ENCODE assay signal across 19 mouse cellular contexts in the genomic region with DNA sequence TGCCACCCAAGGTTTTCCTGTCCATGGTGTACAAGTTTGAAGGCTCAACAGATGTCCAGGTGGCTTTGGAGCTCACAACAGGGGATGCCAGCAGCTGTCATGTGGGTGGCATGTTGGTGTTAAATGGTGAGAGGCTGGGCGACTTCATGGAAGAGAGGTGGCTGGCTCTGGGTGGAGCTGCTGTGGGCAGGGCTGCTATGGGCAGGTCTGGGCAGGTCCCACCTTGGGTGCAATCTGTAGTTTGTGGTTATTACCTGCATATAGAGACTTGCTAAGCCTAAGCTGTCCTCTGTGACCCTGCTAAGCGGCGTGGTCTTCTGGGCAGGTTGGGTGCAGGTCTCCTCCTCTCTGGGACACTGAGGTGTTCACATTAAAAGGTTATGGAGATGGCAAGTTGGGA. TPM values are rescaled to one million over a fixed set of nuclear protein-coding genes. Genes with fewer than 3 reads are reported as not detected.
A peak's percentile ranks its signal among the peaks of the same experiment; 100 is the strongest.
DNase-seq lines count a peak whose midpoint lies in the region; ATAC-seq lines count a peak whose summit lies in the region.
"Had no signal": no experiment of that assay in that cellular context is flagged by ENCODE, and none has a peak within 500 bp of the region (broad histone marks: within the 10 kb centered on the region; RNA-seq: fewer than 3 reads in every experiment).

No protein-coding gene starts in this region.

- no peaks in the 10 kb centered on the region for H3K9me3 ChIP-seq in neural tube, embryonic 13.5 days
- H3K9me3 ChIP-seq: embryonic facial prominence, embryonic 12.5 days; forebrain, embryonic 13.5 days; heart, embryonic 15.5 days had no signal

- no peak for DNase-seq in frontal cortex, postnatal 25 days (ENCODE audit: low spot score in 2 of 2)
- DNase-seq in neural tube, embryonic 10.5 days (ENCODE audit: extremely low spot score, low spot score), result no peak
- peak; percentile 31 for DNase-seq in fat pad, adult 2 months (ENCODE audit: extremely low read depth, low read depth, low spot score)
- peak; percentile 55 to 62 for DNase-seq in urinary bladder, postnatal 36 days (ENCODE audit: low spot score in 2 of 2)
- DNase-seq in kidney, postnatal 36 days, result no peak
- DNase-seq: adrenal gland, postnatal 10 days; cerebellum, adult 11 months; cerebellum, adult 8-10 months; embryo, embryonic 11 days; forebrain, postnatal 0 days; gastrocnemius, postnatal 36 days; heart, adult 11 months; heart, postnatal 14 days had no signal

- no peak overlapping the region for H3K4me2 ChIP-seq in neural tube, embryonic 13.5 days
- H3K4me2 ChIP-seq: embryonic facial prominence, embryonic 12.5 days; forebrain, embryonic 13.5 days; heart, embryonic 15.5 days; hindbrain, embryonic 14.5 days had no signal

- H3K4me3 ChIP-seq in neural tube, embryonic 13.5 days, result no peak overlapping the region
- H3K4me3 ChIP-seq: embryonic facial prominence, embryonic 12.5 days; forebrain, embryonic 13.5 days; heart, embryonic 15.5 days had no signal

- H3K9ac ChIP-seq in neural tube, embryonic 13.5 days, result no peak overlapping the region
- H3K9ac ChIP-seq: embryonic facial prominence, embryonic 12.5 days; forebrain, embryonic 13.5 days; forebrain, postnatal 0 days; heart, embryonic 15.5 days; hindbrain, embryonic 14.5 days had no signal

- peaks cover 38% of the 10 kb centered on the region for H3K4me1 ChIP-seq in neural tube, embryonic 13.5 days (replicated peaks)
- H3K4me1 ChIP-seq: embryonic facial prominence, embryonic 12.5 days had no signal

- H3K27ac ChIP-seq in neural tube, embryonic 13.5 days (replicated peaks), result 0 out of 2 replicates have a peak overlapping the region, but pooled peaks have one; percentile 4
- H3K27ac ChIP-seq: embryonic facial prominence, embryonic 12.5 days; forebrain, embryonic 13.5 days; heart, embryonic 15.5 days; hindbrain, embryonic 14.5 days had no signal

- H3K36me3 ChIP-seq in neural tube, embryonic 13.5 days, result peaks cover 26% of the 10 kb centered on the region
- H3K36me3 ChIP-seq: heart, embryonic 15.5 days had no signal

- H3K27me3 ChIP-seq in neural tube, embryonic 13.5 days, result no peaks in the 10 kb centered on the region
- H3K27me3 ChIP-seq: embryonic facial prominence, embryonic 12.5 days; forebrain, embryonic 13.5 days had no signal

- 92% methylated on average over 3 of the region's 3 CpGs for WGBS in neural tube, embryonic 13.5 days

- 0 out of 2 replicates have a peak, but pooled peaks have one; percentile 0 for ATAC-seq in frontal cortex, adult (ENCODE audit: low TSS enrichment)
- ATAC-seq in neural tube, embryonic 13.5 days (ENCODE audit: low read depth), result no peak
- ATAC-seq: forebrain, postnatal 0 days had no signal

RNA-seq across cellular contexts. Expression of a gene that starts 9.2 kb away (rescaled TPM):
- polyA plus RNA-seq in neural tube, embryonic 13.5 days (2015; fragmentation: Nextera tagmentation; extraction: Ambion mirVana), result 8.1 and 10.0 TPM in 2 replicates

RNA-seq across cellular contexts. Expression of a gene that starts 57.8 kb away (rescaled TPM):
- 4.4 and 4.8 TPM in 2 replicates for polyA plus RNA-seq in neural tube, embryonic 13.5 days (2015; fragmentation: Nextera tagmentation; extraction: Ambion mirVana)

Comparison
In these comparisons a context has a peak if more than half of its experiments do, and no peak if none do; other contexts are left out.
1. DNase-seq: peak in fat pad, adult 2 months (single experiment) and urinary bladder, postnatal 36 days (2 of 2); none in frontal cortex, postnatal 25 days (0 of 2), neural tube, embryonic 10.5 days (single experiment) and kidney, postnatal 36 days (0 of 2).